Mouse (Mus musculus) intestine, embryonic 15.5 days (tissue): Measurements from ENCODE around the gene Arhgap17. TPM values are rescaled to one million over a fixed set of nuclear protein-coding genes. Genes with fewer than 3 reads are reported as not detected.
A peak's percentile ranks its signal among the peaks of the same experiment; 100 is the strongest.

Experiments used
- ATAC-seq: fragments of 200-750 bp; cut with Nextera tagmentation; 2 replicates; pipeline ENCODE4 v1.8.0; 2017; ENCODE audit warnings: moderate TSS enrichment, moderate library complexity
- H3K27ac ChIP-seq: fragments of 300-500 bp; sonication (generic); 2 replicates; pipeline ENCODE4 v1.5.1; 2015; ENCODE audit warnings: mild to moderate bottlenecking, inconsistent platforms
- H3K27me3 ChIP-seq: fragments of 300-500 bp; sonication (generic); replicated peaks from 2 replicates; pipeline ENCODE4 v1.6.1; 2015; ENCODE audit warnings: inconsistent platforms
- H3K36me3 ChIP-seq: fragments of 300-500 bp; sonication (generic); 2 replicates; pipeline ENCODE4 v1.6.1; 2015; ENCODE audit warnings: inconsistent platforms
- H3K4me1 ChIP-seq: fragments of 300-500 bp; sonication (generic); replicated peaks from 2 replicates; pipeline ENCODE4 v1.6.1; 2015; ENCODE audit warnings: inconsistent platforms
- H3K4me2 ChIP-seq: fragments of 300-500 bp; sonication (generic); replicated peaks from 2 replicates; pipeline ENCODE4 v1.6.1; 2015; ENCODE audit warnings: mild to moderate bottlenecking, inconsistent platforms
- H3K4me3 ChIP-seq: fragments of 300-500 bp; sonication (generic); replicated peaks from 2 replicates; pipeline ENCODE4 v1.5.1; 2015; ENCODE audit warnings: inconsistent platforms
- H3K9ac ChIP-seq: fragments of 300-500 bp; sonication (generic); 2 replicates; pipeline ENCODE4 v1.6.1; 2015; ENCODE audit warnings: inconsistent platforms
- H3K9me3 ChIP-seq: fragments of 300-500 bp; sonication (generic); 2 replicates; pipeline ENCODE4 v1.6.1; 2016; ENCODE audit warnings: inconsistent platforms
- WGBS: fragments of 180-500 bp; shearing (Covaris S2); methylation state at CpG from one replicate; pipeline ENCODE4 v1.1.7; 2015; 5-methylcytosine and 5-hydroxymethylcytosine counted together
- polyA plus RNA-seq: library from polyadenylated mRNA; unstranded; fragments of >200 nt; fragmentation: Nextera tagmentation; extraction: Ambion mirVana; gene quantifications from 2 replicates; pipeline ENCODE4 v1.2.1, GENCODE M21; 2015

Gene Arhgap17
- polyA plus RNA-seq, 1 experiment from 2014 or later, result 20.4 TPM

- WGBS, result 37% methylated on average over 2 of the region's 2 CpGs
- no peak overlapping the region for H3K9ac ChIP-seq
- ATAC-seq, result no peak
- H3K36me3 ChIP-seq, result no peaks in the 10 kb centered on the region
- 0 out of 2 replicates have a peak, but pooled peaks cover 3% of the 10 kb centered on the region for H3K4me1 ChIP-seq
- no peak overlapping the region for H3K4me2 ChIP-seq
- H3K9me3 ChIP-seq, result no peaks in the 10 kb centered on the region
- no peaks in the 10 kb centered on the region for H3K27me3 ChIP-seq
- no peak overlapping the region for H3K4me3 ChIP-seq
- H3K27ac ChIP-seq, result no peak overlapping the region
Measured at GRCm38 (mm10) chr7:123248166-123248565, 121.5 kb downstream of the Arhgap17 start.

DNA sequence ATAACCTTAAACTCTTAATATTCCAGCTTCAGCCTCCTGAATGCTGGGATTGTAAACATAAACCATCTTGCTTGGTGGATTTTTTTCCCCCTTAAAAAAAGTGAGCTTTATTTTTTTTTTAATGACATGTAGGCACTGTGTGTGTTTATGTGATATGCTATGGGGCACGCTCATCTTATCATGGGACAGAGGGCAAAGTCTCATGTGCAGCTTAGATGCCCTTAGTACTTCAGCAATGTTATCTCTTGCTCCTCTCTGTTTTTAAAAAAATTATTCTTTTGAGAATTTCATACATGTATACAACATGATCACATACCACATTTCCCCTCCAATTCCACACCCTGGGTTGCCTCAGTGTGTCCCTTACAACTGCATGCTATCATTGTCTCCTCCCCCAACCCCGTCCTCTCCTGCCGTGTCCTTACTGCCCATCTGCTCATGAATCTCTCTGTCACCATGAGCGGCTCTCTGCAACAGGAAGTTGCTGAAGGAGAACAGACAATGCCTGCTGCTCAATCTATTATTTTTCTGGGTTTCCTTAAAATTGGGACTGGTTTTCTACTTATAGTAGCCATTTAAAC lies 123.1 kb downstream of the Arhgap17 start:
- no peak overlapping the region for H3K4me2 ChIP-seq
- H3K27ac ChIP-seq, result no peak overlapping the region
- H3K4me3 ChIP-seq, result no peak overlapping the region
- H3K36me3 ChIP-seq, result no peaks in the 10 kb centered on the region
- H3K4me1 ChIP-seq, result 0 out of 2 replicates have a peak, but pooled peaks cover 3% of the 10 kb centered on the region
- no peak overlapping the region for H3K9ac ChIP-seq
- H3K9me3 ChIP-seq, result no peaks in the 10 kb centered on the region
- WGBS, result 30% methylated on average over 4 of the region's 4 CpGs
- peak; percentile 57 for ATAC-seq
- H3K27me3 ChIP-seq, result no peaks in the 10 kb centered on the region

- peak; percentile 90 for ATAC-seq
- Histone ChIP-seq H3K4me2 (no peak overlapping the region), H3K27me3 (no peaks in the 10 kb centered on the region), H3K4me1 (0 out of 2 replicates have a peak, but pooled peaks cover 3% of the 10 kb centered on the region), H3K9me3 (no peaks in the 10 kb centered on the region), H3K4me3 (no peak overlapping the region), H3K27ac (no peak overlapping the region), H3K9ac (no peak overlapping the region), H3K36me3 (no peaks in the 10 kb centered on the region)
- 50% methylated on average over 1 of the region's 1 CpGs for WGBS
Measured at GRCm38 (mm10) chr7:123244833-123245232, 124.9 kb downstream of the Arhgap17 start.

DNA sequence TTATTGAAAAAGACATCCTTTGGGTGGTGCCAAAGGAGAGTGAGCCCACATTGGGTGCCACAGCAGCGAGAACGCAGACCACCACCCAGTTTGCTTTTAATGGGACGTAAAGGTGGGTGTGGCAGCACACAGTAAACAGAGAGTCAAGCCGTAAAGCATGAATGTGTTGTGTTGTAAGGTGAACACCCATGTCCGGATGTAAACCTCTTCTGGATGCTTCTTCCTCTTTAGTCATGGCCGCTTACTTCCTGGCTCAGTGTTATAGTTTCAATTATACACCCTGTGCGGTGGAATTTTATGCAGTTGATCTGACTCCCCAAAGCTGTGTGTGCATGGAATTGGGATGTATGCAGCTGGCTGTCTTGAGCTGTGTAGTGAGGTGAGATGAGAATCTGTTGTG lies 127.5 kb downstream of the Arhgap17 start:
- 77% methylated on average over 7 of the region's 7 CpGs for WGBS
- H3K4me3 ChIP-seq, result no peak overlapping the region
- H3K36me3 ChIP-seq, result no peaks in the 10 kb centered on the region
- H3K9me3 ChIP-seq, result no peaks in the 10 kb centered on the region
- H3K9ac ChIP-seq, result no peak overlapping the region
- H3K27ac ChIP-seq, result no peak overlapping the region
- ATAC-seq, result no peak
- no peaks in the 10 kb centered on the region for H3K4me1 ChIP-seq
- H3K27me3 ChIP-seq, result no peaks in the 10 kb centered on the region
- H3K4me2 ChIP-seq, result no peak overlapping the region

DNA sequence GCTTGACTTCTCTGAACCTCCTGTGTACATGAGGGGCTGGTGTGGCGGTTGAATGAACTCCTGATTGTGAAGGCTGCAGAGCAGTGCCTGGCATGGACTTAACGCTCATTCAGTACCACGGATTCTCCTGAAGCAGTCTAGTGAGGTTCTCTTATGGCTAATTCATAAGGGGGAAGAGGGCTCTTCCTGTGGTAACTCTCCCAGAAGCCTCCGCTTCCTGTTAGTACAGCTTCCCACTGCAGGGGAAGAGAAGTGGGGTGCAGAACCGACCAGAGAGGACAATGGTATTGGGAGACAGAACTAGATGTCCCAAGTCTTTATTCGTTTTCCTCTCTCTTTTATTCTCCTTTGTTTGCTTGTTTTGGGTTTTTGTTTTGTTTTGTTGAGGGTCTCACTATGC lies 129.7 kb downstream of the Arhgap17 start:
- no peaks in the 10 kb centered on the region for H3K36me3 ChIP-seq
- no peaks in the 10 kb centered on the region for H3K4me1 ChIP-seq
- 65% methylated on average over 6 of the region's 6 CpGs for WGBS
- no peak overlapping the region for H3K27ac ChIP-seq
- no peaks in the 10 kb centered on the region for H3K27me3 ChIP-seq
- no peaks in the 10 kb centered on the region for H3K9me3 ChIP-seq
- ATAC-seq, result no peak
- H3K4me2 ChIP-seq, result no peak overlapping the region
- H3K9ac ChIP-seq, result no peak overlapping the region
- H3K4me3 ChIP-seq, result no peak overlapping the region

GRCm38 (mm10) chr7:123238621-123239020 lies 131.1 kb downstream of the Arhgap17 start:
- Histone ChIP-seq H3K27ac (no peak overlapping the region), H3K4me1 (no peaks in the 10 kb centered on the region), H3K36me3 (no peaks in the 10 kb centered on the region), H3K4me3 (no peak overlapping the region), H3K9me3 (no peaks in the 10 kb centered on the region), H3K4me2 (no peak overlapping the region), H3K27me3 (no peaks in the 10 kb centered on the region), H3K9ac (no peak overlapping the region)
- ATAC-seq, result no peak
- 72% methylated on average over 4 of the region's 4 CpGs for WGBS

DNA sequence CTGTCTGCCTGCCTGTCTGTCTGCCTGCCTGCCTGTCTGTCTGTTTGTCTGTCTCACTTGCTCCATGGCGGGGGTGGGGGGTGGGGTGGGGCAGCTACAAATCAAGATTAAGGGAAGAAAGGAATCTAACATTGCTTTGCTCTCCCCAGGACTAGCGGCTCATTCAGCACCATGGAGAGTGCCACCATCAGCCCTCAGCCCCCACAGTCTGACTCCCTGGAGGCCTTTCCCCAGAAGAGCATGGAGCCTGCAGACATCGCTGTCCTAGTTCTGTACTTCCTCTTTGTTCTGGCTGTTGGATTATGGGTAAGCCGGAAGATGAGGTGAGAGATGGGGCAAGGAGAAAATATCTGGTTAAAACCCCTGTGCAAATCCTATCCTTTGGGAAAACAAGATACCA lies 134.3 kb downstream of the Arhgap17 start:
- no peaks in the 10 kb centered on the region for H3K27me3 ChIP-seq
- WGBS, result 24% methylated on average over 4 of the region's 4 CpGs
- ATAC-seq, result no peak

More for the DNA sequence above, 134.3 kb downstream of the Arhgap17 start:
- Histone ChIP-seq H3K4me2 (no peak overlapping the region), H3K36me3 (no peaks in the 10 kb centered on the region), H3K9ac (no peak overlapping the region), H3K9me3 (no peaks in the 10 kb centered on the region), H3K4me3 (no peak overlapping the region), H3K27ac (no peak overlapping the region), H3K4me1 (no peaks in the 10 kb centered on the region)

Other genes with a start within 250 kb of the Arhgap17 start
- gene Tnrc6a, start 246.0 kb downstream of the Arhgap17 start, polyA plus RNA-seq, result 27.2 and 38.3 TPM in 2 replicates
- gene Slc5a11, start 155.1 kb downstream of the Arhgap17 start, polyA plus RNA-seq, result 12.7 and 15.8 TPM in 2 replicates
- gene Lcmt1, start 131 bp downstream of the Arhgap17 start, polyA plus RNA-seq, result 42.9 and 46.5 TPM in 2 replicates
- 12.4 and 28.8 TPM in 2 replicates for gene Aqp8, start 92.4 kb upstream of the Arhgap17 start, polyA plus RNA-seq
- gene Zkscan2, start 130.5 kb upstream of the Arhgap17 start, polyA plus RNA-seq, result 1.8 and 2.1 TPM in 2 replicates